Mouse (Mus musculus): ENCODE data around the gene Gm8922.
"Not testable (repeated sequence)": the region's sequence is repeated elsewhere in the genome, so short reads cannot be mapped to it uniquely, and the experiment has no call there.

The Gm8922 gene

DNA sequence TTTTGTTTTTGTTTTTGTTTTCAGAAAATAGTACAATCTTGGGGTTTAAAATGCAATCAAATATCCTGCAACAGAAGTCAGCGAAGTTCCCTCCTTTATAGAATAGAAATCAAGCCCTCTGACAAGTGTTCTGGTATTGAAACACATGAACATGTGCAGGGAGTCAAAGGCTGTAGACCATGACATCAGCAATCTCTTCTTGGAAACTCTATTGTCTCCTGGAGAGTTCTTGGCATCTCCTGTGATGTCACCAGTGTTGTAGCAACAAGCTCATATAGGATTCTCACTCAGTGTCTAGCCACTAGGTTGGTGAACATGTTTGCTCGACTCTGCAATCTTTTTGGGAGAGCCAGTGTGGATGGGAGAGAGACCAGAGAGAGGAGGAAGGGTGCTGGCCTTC is at the start of gene Gm8922:
Gm8922 (plus strand) TSS at position 301 of the 400 bp plus-strand sequence.
- DNase-seq (ENCODE audit: low spot score) = not testable (repeated sequence)

Data from testis, postnatal 10 days (tissue).